Mouse (Mus musculus) B cell, adult 67 days (primary cell): ENCODE results near the gene Phf23. TPM values are rescaled to one million over a fixed set of nuclear protein-coding genes. Genes with fewer than 3 reads are reported as not detected.

Source experiments
- total RNA-seq, 2 experiments: library from RNA; stranded (reverse); gene quantifications; 4 replicates each; pipeline ENCODE4 v1.2.4; 2023

The Phf23 gene
- total RNA-seq = 10 to 100 TPM; 59.7 to 74.6 TPM

GRCm38 (mm10) chr11:69995391-69995960 is at the start of gene Phf23:
Gene Phf23, plus strand, starts transcription at chr11:69995777.

GRCm38 (mm10) chr11:69948066-69948762 is 47.4 kb upstream of the Phf23 start, which contains the start of gene Slc2a4:
Gene Slc2a4, minus strand, starts transcription at chr11:69948188.

GRCm38 (mm10) chr11:69964650-69965270 is 30.8 kb upstream of the Phf23 start, which contains the start of gene Cldn7:
Gene Cldn7, plus strand, starts transcription at chr11:69964779.

GRCm38 (mm10) chr11:69981141-69981762 is 14.3 kb upstream of the Phf23 start, which contains the start of gene Ctdnep1:
Gene Ctdnep1, plus strand, starts transcription at chr11:69981156.

GRCm38 (mm10) chr11:69982225-69982624 is 13.4 kb upstream of the Phf23 start, which contains the start of gene Elp5:
Gene Elp5, minus strand, starts transcription at chr11:69982517.

GRCm38 (mm10) chr11:69990850-69991691 is 4.5 kb upstream of the Phf23 start, which contains the start of gene Gabarap:
Gene Gabarap, plus strand, starts transcription at chr11:69991143.

GRCm38 (mm10) chr11:70000396-70000898 is 4.9 kb downstream of the Phf23 start, which contains the start of gene Dvl2:
Gene Dvl2, plus strand, starts transcription at chr11:70000595.

GRCm38 (mm10) chr11:70014880-70015558 is 19.4 kb downstream of the Phf23 start, which contains the start of gene Acadvl:
Gene Acadvl, minus strand, starts transcription at chr11:70015411.

GRCm38 (mm10) chr11:70016669-70017068 is 21.1 kb downstream of the Phf23 start, which contains the start of gene Dlg4:
Gene Dlg4, plus strand, starts transcription at chr11:70016942.

Other genes with a start within 250 kb of the Phf23 start
- 100 to 1,000 TPM; 254 to 255 TPM for gene Polr2a, start 237.1 kb upstream of the Phf23 start, total RNA-seq
- gene Slc35g3, start 233.8 kb upstream of the Phf23 start, total RNA-seq = not detected
- gene Zbtb4, start 229.9 kb upstream of the Phf23 start, total RNA-seq = 10 to 100 TPM; 61.0 to 64.9 TPM
- gene Chrnb1, start 199.8 kb upstream of the Phf23 start, total RNA-seq = 10 to 100 TPM; 10.5 to 13.5 TPM
- under 1 TPM in 1 of 2 experiments, not detected in 1; 0.44 TPM for gene Fgf11, start 193.9 kb upstream of the Phf23 start, total RNA-seq
- not detected for gene Tmem102, start 190.2 kb upstream of the Phf23 start, total RNA-seq
- gene Gm39566, start 180.5 kb upstream of the Phf23 start, total RNA-seq = not detected
- gene Spem2, start 177.3 kb upstream of the Phf23 start, total RNA-seq = not detected
- gene Spem1, start 173.6 kb upstream of the Phf23 start, total RNA-seq = not detected
- under 1 TPM; 0.12 to 0.41 TPM for gene Nlgn2, start 158.0 kb upstream of the Phf23 start, total RNA-seq
- 10 to 100 TPM; 27.0 to 38.9 TPM for gene Tmem256, start 157.3 kb upstream of the Phf23 start, total RNA-seq
- 10 to 100 TPM; 10.4 to 14.7 TPM for gene Plscr3, start 149.4 kb upstream of the Phf23 start, total RNA-seq
- not detected for gene Tnk1, start 137.0 kb upstream of the Phf23 start, total RNA-seq
- not detected for gene Tmem95, start 117.8 kb upstream of the Phf23 start, total RNA-seq
- 1 to 10 TPM; 2.7 to 3.2 TPM for gene Kctd11, start 114.4 kb upstream of the Phf23 start, total RNA-seq
- 100 to 1,000 TPM; 518 to 555 TPM for gene Acap1, start 100.2 kb upstream of the Phf23 start, total RNA-seq
- 1 to 10 TPM; 2.5 TPM for gene 2810408A11Rik, start 94.8 kb upstream of the Phf23 start, total RNA-seq
- 10 to 100 TPM; 76.0 to 83.3 TPM for gene Neurl4, start 94.7 kb upstream of the Phf23 start, total RNA-seq
- 100 to 1,000 TPM; 148 to 150 TPM for gene Gps2, start 81.9 kb upstream of the Phf23 start, total RNA-seq
- 100 to 1,000 TPM; 355 to 387 TPM for gene Eif5a, start 73.8 kb upstream of the Phf23 start, total RNA-seq
- not detected for gene Ybx2, start 60.0 kb upstream of the Phf23 start, total RNA-seq
- not detected for gene Slc2a4, start 47.6 kb upstream of the Phf23 start, total RNA-seq
- not detected for gene Cldn7, start 31.0 kb upstream of the Phf23 start, total RNA-seq
- gene Ctdnep1, start 14.6 kb upstream of the Phf23 start, total RNA-seq = 100 to 1,000 TPM; 111 to 123 TPM
- 10 to 100 TPM; 38.4 to 50.9 TPM for gene Elp5, start 13.3 kb upstream of the Phf23 start, total RNA-seq
- 100 to 1,000 TPM; 291 to 311 TPM for gene Gabarap, start 4.6 kb upstream of the Phf23 start, total RNA-seq
- gene Dvl2, start 4.8 kb downstream of the Phf23 start, total RNA-seq = 10 to 100 TPM; 47.8 to 61.1 TPM
- gene Acadvl, start 19.6 kb downstream of the Phf23 start, total RNA-seq = 10 to 100 TPM; 58.2 to 58.6 TPM
- gene Dlg4, start 21.2 kb downstream of the Phf23 start, total RNA-seq = 1 to 10 TPM; 1.9 to 4.5 TPM
- gene Asgr1, start 58.3 kb downstream of the Phf23 start, total RNA-seq = not detected
- not detected for gene Asgr2, start 96.9 kb downstream of the Phf23 start, total RNA-seq
- not detected for gene Mgl2, start 134.6 kb downstream of the Phf23 start, total RNA-seq
- gene Clec10a, start 160.4 kb downstream of the Phf23 start, total RNA-seq = not detected
- not detected for gene Slc16a11, start 217.0 kb downstream of the Phf23 start, total RNA-seq
- 1 to 10 TPM; 2.9 to 3.7 TPM for gene Slc16a13, start 225.3 kb downstream of the Phf23 start, total RNA-seq
- gene Bcl6b, start 234.0 kb downstream of the Phf23 start, total RNA-seq = under 1 TPM; 0.46 to 0.77 TPM
- 10 to 100 TPM; 63.0 to 69.8 TPM for gene 0610010K14Rik, start 242.1 kb downstream of the Phf23 start, total RNA-seq
- 1 to 10 TPM; 2.9 to 5.9 TPM for gene Gm21988, start 244.1 kb downstream of the Phf23 start, total RNA-seq
- gene Rnasek, start 244.1 kb downstream of the Phf23 start, total RNA-seq = 10 to 100 TPM; 74.6 to 87.0 TPM